ENCODE assay signal across 11 mouse cellular contexts in genomic region chr9:107631861-107632260, GRCm38 (mm10). TPM values are rescaled to one million over a fixed set of nuclear protein-coding genes. Genes with fewer than 3 reads are reported as not detected.
DNase-seq lines count a peak whose midpoint lies in the region; ATAC-seq and TF ChIP-seq lines count a peak whose summit lies in the region.
"Had no signal": no experiment of that assay in that cellular context is flagged by ENCODE, and none has a peak within 500 bp of the region (broad histone marks: within the 10 kb centered on the region; RNA-seq: fewer than 3 reads in every experiment).

No protein-coding gene starts in this region.

- 85% methylated on average over 8 of the region's 8 CpGs for whole genome bisulfite sequencing in heart, embryonic 11.5 days (ENCODE audit: insufficient replicate concordance)
- WGBS in hindbrain, embryonic 13.5 days, result 59% methylated on average over 8 of the region's 8 CpGs
- 63% methylated on average over 8 of the region's 8 CpGs for WGBS in midbrain, embryonic 11.5 days

- H3K36me3 ChIP-seq in heart, embryonic 11.5 days (ENCODE audit: control insufficient read depth, insufficient read depth, low read length), result no peaks in the 10 kb centered on the region; the same call in 1 of the 2 replicates
- H3K36me3 ChIP-seq in hindbrain, embryonic 13.5 days, result no peaks in the 10 kb centered on the region
- no peaks in the 10 kb centered on the region; the same call in 1 of the 2 replicates for H3K36me3 ChIP-seq in midbrain, embryonic 11.5 days (ENCODE audit: control insufficient read depth, insufficient read depth, low read length)

- peaks cover 72% of the 10 kb centered on the region for H3K4me1 ChIP-seq in heart, embryonic 11.5 days (ENCODE audit: control insufficient read depth, insufficient read depth, low read length)
- H3K4me1 ChIP-seq in bone marrow macrophage, adult 2 months (ENCODE audit: control insufficient read depth, insufficient read depth, low read length), result peaks cover 56% of the 10 kb centered on the region
- H3K4me1 ChIP-seq in hindbrain, embryonic 13.5 days (replicated peaks), result peaks cover 92% of the 10 kb centered on the region
- peaks cover 74% of the 10 kb centered on the region for H3K4me1 ChIP-seq in midbrain, embryonic 11.5 days (ENCODE audit: control insufficient read depth, insufficient read depth, low read length)

- peak overlapping the region; percentile 29; the same call in 1 of the 2 replicates for H3K27ac ChIP-seq in heart, embryonic 11.5 days (ENCODE audit: low read depth, low read length)
- H3K27ac ChIP-seq in bone marrow macrophage, adult 2 months (ENCODE audit: insufficient read depth, low read depth, low read length), result no peak overlapping the region
- peak overlapping the region; percentile 97 for H3K27ac ChIP-seq in hindbrain, embryonic 13.5 days
- peak overlapping the region; percentile 100 for H3K27ac ChIP-seq in midbrain, embryonic 11.5 days (ENCODE audit: low read depth, low read length)

- no peaks in the 10 kb centered on the region for H3K9me3 ChIP-seq in heart, embryonic 11.5 days (replicated peaks; ENCODE audit: control insufficient read depth, low read length)
- H3K9me3 ChIP-seq in hindbrain, embryonic 13.5 days, result no peaks in the 10 kb centered on the region
- no peaks in the 10 kb centered on the region for H3K9me3 ChIP-seq in midbrain, embryonic 11.5 days (ENCODE audit: control insufficient read depth, low read length)

- no peak for TF ChIP-seq POLR2A in bone marrow macrophage, adult 2 months (IDR thresholded peaks at IDR 0.05; ENCODE audit: borderline replicate concordance, low read depth, low read length)

- peak overlapping the region; percentile 97; the same call in 1 of the 2 replicates for H3K4me3 ChIP-seq in heart, embryonic 11.5 days (ENCODE audit: low read depth, low read length)
- H3K4me3 ChIP-seq in bone marrow macrophage, adult 2 months (ENCODE audit: insufficient read depth, low read length), result peak overlapping the region; percentile 85; the same call in 1 of the 2 replicates
- H3K4me3 ChIP-seq in hindbrain, embryonic 13.5 days, result peak overlapping the region; percentile 84
- peak overlapping the region; percentile 67 for H3K4me3 ChIP-seq in midbrain, embryonic 11.5 days (ENCODE audit: low read depth, low read length)

- no peaks in the 10 kb centered on the region for H3K27me3 ChIP-seq in heart, embryonic 11.5 days (ENCODE audit: control insufficient read depth, insufficient read depth, low read length)
- no peaks in the 10 kb centered on the region for H3K27me3 ChIP-seq in hindbrain, embryonic 13.5 days
- H3K27me3 ChIP-seq in midbrain, embryonic 11.5 days (ENCODE audit: control insufficient read depth, insufficient read depth, low read length), result no peaks in the 10 kb centered on the region

- ATAC-seq in heart, embryonic 11.5 days (replicated peaks; ENCODE audit: insufficient number of reproducible peaks, low FRiP score, low TSS enrichment), result no peak
- ATAC-seq in hindbrain, embryonic 13.5 days (ENCODE audit: low FRiP score), result no peak
- ATAC-seq in midbrain, embryonic 11.5 days (ENCODE audit: low FRiP score), result no peak
- no peak for ATAC-seq in erythroid progenitor cell, adult 5-6 weeks (replicated peaks; ENCODE audit: low FRiP score, poor library complexity, severe bottlenecking)

- TF ChIP-seq CTCF in bone marrow macrophage, adult 2 months (IDR thresholded peaks at IDR 0.05; ENCODE audit: low read depth, low read length), result no peak

- peak overlapping the region; percentile 100 for H3K4me2 ChIP-seq in heart, embryonic 11.5 days
- H3K4me2 ChIP-seq in hindbrain, embryonic 13.5 days, result peak overlapping the region; percentile 95
- peak overlapping the region; percentile 97 for H3K4me2 ChIP-seq in midbrain, embryonic 11.5 days

- DNase-seq in heart, postnatal 36 days, result no peak
- DNase-seq in midbrain, embryonic 11.5 days (ENCODE audit: low spot score, missing footprints), result no peak
- DNase-seq in cerebellum, adult 18-20 months, result no peak
- DNase-seq in frontal cortex, adult 2 months (ENCODE audit: extremely low spot score in 1 of 2, low spot score in 1 of 2), result no peak

- H3K9ac ChIP-seq in heart, embryonic 11.5 days (ENCODE audit: low read depth, low read length), result peak overlapping the region; percentile 58
- peak overlapping the region; percentile 94 for H3K9ac ChIP-seq in hindbrain, embryonic 13.5 days
- H3K9ac ChIP-seq in midbrain, embryonic 11.5 days (ENCODE audit: low read length), result peak overlapping the region; percentile 85

- intact Hi-C loops in heart, postnatal 36 days (cut with DNase I), result loop anchor here (2.0 to 5.0 kb wide), 2 partner anchors 19 to 65 kb away; partner anchors contain the start of gene Hyal2

RNA-seq across cellular contexts. Expression of gene Gnai2, which starts 3.3 kb away (rescaled TPM):
- polyA plus RNA-seq in heart, embryonic 11.5 days (2014; fragmentation: Nextera tagmentation; extraction: Ambion mirVana), result 308 and 316 TPM in 2 replicates
- 100 to 1,000 TPM; 248 to 259 TPM for total RNA-seq in heart, postnatal 36 days (2021)
- polyA plus RNA-seq in bone marrow macrophage, adult 2 months (2012; ENCODE audit: insufficient read depth, insufficient read length, missing spikeins), result 994 and 1,017 TPM in 2 replicates
- 335 and 338 TPM in 2 replicates for polyA plus RNA-seq in hindbrain, embryonic 13.5 days (2015; fragmentation: Nextera tagmentation; extraction: Ambion mirVana)
- polyA plus RNA-seq in midbrain, embryonic 11.5 days (2014; fragmentation: Nextera tagmentation; extraction: Ambion mirVana), result 578 and 581 TPM in 2 replicates
- 382 and 420 TPM in 2 replicates for total RNA-seq in erythroid progenitor cell, adult 5-6 weeks (2015; ENCODE audit: low replicate concordance)
- total RNA-seq in erythroid progenitor cell, adult 5-6 weeks (2017; ENCODE audit: low replicate concordance), result 334 and 357 TPM in 2 replicates
- polyA plus RNA-seq in frontal cortex, adult 2 months (2012; rRNA removed), result 334 and 351 TPM in 2 replicates

RNA-seq across cellular contexts. Expression of gene Sema3b, which starts 22.8 kb away (rescaled TPM):
- 5.1 and 5.3 TPM in 2 replicates for polyA plus RNA-seq in heart, embryonic 11.5 days (2014; fragmentation: Nextera tagmentation; extraction: Ambion mirVana)
- total RNA-seq in heart, postnatal 36 days (2021), result 10 to 100 TPM; 18.5 to 22.0 TPM
- not detected in 2 replicates for polyA plus RNA-seq in bone marrow macrophage, adult 2 months (2012; ENCODE audit: insufficient read depth, insufficient read length, missing spikeins)
- 3.4 and 4.2 TPM in 2 replicates for polyA plus RNA-seq in hindbrain, embryonic 13.5 days (2015; fragmentation: Nextera tagmentation; extraction: Ambion mirVana)
- polyA plus RNA-seq in midbrain, embryonic 11.5 days (2014; fragmentation: Nextera tagmentation; extraction: Ambion mirVana), result 1.3 and 2.1 TPM in 2 replicates
- total RNA-seq in erythroid progenitor cell, adult 5-6 weeks (2015; ENCODE audit: low replicate concordance), result not detected in 2 replicates
- total RNA-seq in erythroid progenitor cell, adult 5-6 weeks (2017; ENCODE audit: low replicate concordance), result not detected in 2 replicates
- polyA plus RNA-seq in frontal cortex, adult 2 months (2012; rRNA removed), result 2.1 and 3.4 TPM in 2 replicates
- total RNA-seq: hematopoietic stem cell, adult 5-6 weeks had no signal

RNA-seq across cellular contexts. Expression of gene Slc38a3, which starts 37.5 kb away (rescaled TPM):
- polyA plus RNA-seq in heart, embryonic 11.5 days (2014; fragmentation: Nextera tagmentation; extraction: Ambion mirVana), result 2.8 and 3.3 TPM in 2 replicates
- total RNA-seq in heart, postnatal 36 days (2021), result 10 to 100 TPM; 66.0 to 80.3 TPM
- polyA plus RNA-seq in bone marrow macrophage, adult 2 months (2012; ENCODE audit: insufficient read depth, insufficient read length, missing spikeins), result not detected in 2 replicates
- 25.3 and 26.2 TPM in 2 replicates for polyA plus RNA-seq in hindbrain, embryonic 13.5 days (2015; fragmentation: Nextera tagmentation; extraction: Ambion mirVana)
- 11.2 and 11.7 TPM in 2 replicates for polyA plus RNA-seq in midbrain, embryonic 11.5 days (2014; fragmentation: Nextera tagmentation; extraction: Ambion mirVana)
- total RNA-seq in erythroid progenitor cell, adult 5-6 weeks (2015; ENCODE audit: low replicate concordance), result not detected in 2 replicates
- total RNA-seq in erythroid progenitor cell, adult 5-6 weeks (2017; ENCODE audit: low replicate concordance), result not detected in 2 replicates
- 256 and 260 TPM in 2 replicates for polyA plus RNA-seq in frontal cortex, adult 2 months (2012; rRNA removed)
- total RNA-seq: hematopoietic stem cell, adult 5-6 weeks; neutrophil, adult 5-6 weeks had no signal

RNA-seq across cellular contexts. Expression of gene Ifrd2, which starts 44.4 kb away (rescaled TPM):
- 57.5 and 59.1 TPM in 2 replicates for polyA plus RNA-seq in heart, embryonic 11.5 days (2014; fragmentation: Nextera tagmentation; extraction: Ambion mirVana)
- total RNA-seq in heart, postnatal 36 days (2021), result 10 to 100 TPM; 48.4 to 51.2 TPM
- polyA plus RNA-seq in bone marrow macrophage, adult 2 months (2012; ENCODE audit: insufficient read depth, insufficient read length, missing spikeins), result 8.2 and 8.6 TPM in 2 replicates
- 11.8 and 14.1 TPM in 2 replicates for polyA plus RNA-seq in hindbrain, embryonic 13.5 days (2015; fragmentation: Nextera tagmentation; extraction: Ambion mirVana)
- 24.2 and 28.2 TPM in 2 replicates for polyA plus RNA-seq in midbrain, embryonic 11.5 days (2014; fragmentation: Nextera tagmentation; extraction: Ambion mirVana)
- total RNA-seq in erythroid progenitor cell, adult 5-6 weeks (2015; ENCODE audit: low replicate concordance), result 206 and 249 TPM in 2 replicates
- total RNA-seq in erythroid progenitor cell, adult 5-6 weeks (2017; ENCODE audit: low replicate concordance), result 122 and 166 TPM in 2 replicates
- 17.5 and 18.8 TPM in 2 replicates for polyA plus RNA-seq in frontal cortex, adult 2 months (2012; rRNA removed)

RNA-seq across cellular contexts. Expression of gene Gnat1, which starts 47.7 kb away (rescaled TPM):
- 0.42 and 1.2 TPM in 2 replicates for polyA plus RNA-seq in heart, embryonic 11.5 days (2014; fragmentation: Nextera tagmentation; extraction: Ambion mirVana)
- not detected for total RNA-seq in heart, postnatal 36 days (2021)
- polyA plus RNA-seq in bone marrow macrophage, adult 2 months (2012; ENCODE audit: insufficient read depth, insufficient read length, missing spikeins), result not detected in 2 replicates
- 1.8 TPM in 2 replicates for polyA plus RNA-seq in hindbrain, embryonic 13.5 days (2015; fragmentation: Nextera tagmentation; extraction: Ambion mirVana)
- 1.1 and 1.4 TPM in 2 replicates for polyA plus RNA-seq in midbrain, embryonic 11.5 days (2014; fragmentation: Nextera tagmentation; extraction: Ambion mirVana)
- total RNA-seq in erythroid progenitor cell, adult 5-6 weeks (2015; ENCODE audit: low replicate concordance), result not detected in 2 replicates
- 1.9 TPM in 1 of 2 replicates, not detected in the other for total RNA-seq in erythroid progenitor cell, adult 5-6 weeks (2017; ENCODE audit: low replicate concordance)
- polyA plus RNA-seq in frontal cortex, adult 2 months (2012; rRNA removed), result 0.15 and 0.28 TPM in 2 replicates
- total RNA-seq: adrenal gland, postnatal 36 days; hematopoietic stem cell, adult 5-6 weeks; neutrophil, adult 5-6 weeks had no signal
